Mouse (Mus musculus) heart, postnatal 25 days (tissue): ENCODE results near the gene Zfp607a. TPM values are rescaled to one million over a fixed set of nuclear protein-coding genes. Genes with fewer than 3 reads are reported as not detected.
"Not testable (repeated sequence)": the region's sequence is repeated elsewhere in the genome, so short reads cannot be mapped to it uniquely, and the experiment has no call there.

ENCODE experiments used
- DNase-seq: peaks from one replicate; pipeline ENCODE4 v3.0.0; 2022; ENCODE audit warnings: low spot score
- intact Hi-C: fragments of 180-260 bp; cut with DNase I; formaldehyde crosslinking; loops from one replicate; pipeline ENCODE4 v1.15.1; 2025
- total RNA-seq, 2 experiments: library from RNA; stranded (reverse); gene quantifications; 2 replicates each; pipeline ENCODE4 v1.2.3; 2021

The Zfp607a gene
- 1 to 10 TPM; 3.3 to 3.5 TPM for total RNA-seq

- no peak for DNase-seq
- intact Hi-C loops = no loop called here
Measured at GRCm38 (mm10) chr7:27857227-27857626, at the start of gene Zfp607a. TSS of gene Zfp607a (plus strand) at chr7:27857527.

GRCm38 (mm10) chr7:27818526-27819110 lies 38.7 kb upstream of the Zfp607a start:
- DNase-seq = no peak
- intact Hi-C loops = no loop called here

GRCm38 (mm10) chr7:27822611-27823010 lies 34.7 kb upstream of the Zfp607a start:
- intact Hi-C loops = no loop called here
- DNase-seq = no peak

GRCm38 (mm10) chr7:27834131-27834530 lies 23.2 kb upstream of the Zfp607a start:
- DNase-seq = no peak
- intact Hi-C loops = no loop called here

- intact Hi-C loops = loop anchor here (2.0 kb wide), 1 partner anchor 23 kb away; no protein-coding TSS in a partner anchor
- no peak for DNase-seq
Measured at GRCm38 (mm10) chr7:27837896-27838295, 19.4 kb upstream of the Zfp607a start.

GRCm38 (mm10) chr7:27838323-27839249 lies 18.7 kb upstream of the Zfp607a start, which contains the start of gene Zfp59:
TSS of gene Zfp59 (plus strand) at chr7:27838607.
- peak; percentile 80 for DNase-seq
- intact Hi-C loops = loop anchor here (2.0 kb wide), 1 partner anchor 22 kb away; no protein-coding TSS in a partner anchor

GRCm38 (mm10) chr7:27839596-27839995 lies 17.7 kb upstream of the Zfp607a start:
- intact Hi-C loops = loop anchor here (2.0 kb wide), 1 partner anchor 21 kb away; no protein-coding TSS in a partner anchor
- DNase-seq = no peak

- no peak for DNase-seq
- intact Hi-C loops = no loop called here
Measured at GRCm38 (mm10) chr7:27840104-27840503, 17.2 kb upstream of the Zfp607a start.

GRCm38 (mm10) chr7:27859301-27860251 lies 2.2 kb downstream of the Zfp607a start:
- no peak for DNase-seq
- intact Hi-C loops = loop anchor here (2.0 kb wide), 1 partner anchor 21 kb away; the partner anchor contains the start of gene Zfp59

- peak; percentile 71 for DNase-seq
- intact Hi-C loops = loop anchor here (2.0 kb wide), 1 partner anchor 22 kb away; the partner anchor contains the start of gene Zfp59
Measured at GRCm38 (mm10) chr7:27860396-27861235, 3.3 kb downstream of the Zfp607a start.

GRCm38 (mm10) chr7:27862578-27862977 lies 5.3 kb downstream of the Zfp607a start:
- DNase-seq, intact Hi-C loops: not testable (repeated sequence)

- no peak for DNase-seq
Measured at GRCm38 (mm10) chr7:27881721-27882120, 24.4 kb downstream of the Zfp607a start.

GRCm38 (mm10) chr7:27900601-27901000 lies 43.3 kb downstream of the Zfp607a start:
- intact Hi-C loops = no loop called here
- DNase-seq = no peak

More at GRCm38 (mm10) chr7:27881721-27882120, 24.4 kb downstream of the Zfp607a start:
- intact Hi-C loops = no loop called here

GRCm38 (mm10) chr7:27905061-27905848 lies 47.9 kb downstream of the Zfp607a start:
- DNase-seq = no peak
- intact Hi-C loops = no loop called here

GRCm38 (mm10) chr7:27910952-27911351 lies 53.6 kb downstream of the Zfp607a start:
- intact Hi-C loops, DNase-seq: not testable (repeated sequence)

- DNase-seq, intact Hi-C loops: not testable (repeated sequence)
Measured at GRCm38 (mm10) chr7:27927041-27927440, 69.7 kb downstream of the Zfp607a start.

- intact Hi-C loops = no loop called here
- peak; percentile 15 for DNase-seq
Measured at GRCm38 (mm10) chr7:27928818-27929695, 71.7 kb downstream of the Zfp607a start, which contains the start of gene Zfp974. TSS of gene Zfp974 (minus strand) at chr7:27929460.
